Mouse (Mus musculus) neural tube, embryonic 11.5 days (tissue): ENCODE results near the gene Palb2. TPM values are rescaled to one million over a fixed set of nuclear protein-coding genes. Genes with fewer than 3 reads are reported as not detected.
"Not testable (repeated sequence)": the region's sequence is repeated elsewhere in the genome, so short reads cannot be mapped to it uniquely, and the experiment has no call there.

Experiments
- ATAC-seq: fragments of 200-750 bp; cut with Nextera tagmentation; 2 replicates; pipeline ENCODE4 v1.8.0; 2017; ENCODE audit warnings: moderate number of reproducible peaks, mild to moderate bottlenecking, moderate TSS enrichment, moderate library complexity; ENCODE audit not compliant: insufficient read depth, low FRiP score, low TSS enrichment
- DNase-seq: peaks from one replicate; pipeline ENCODE4 v3.0.0-alpha.2; 2015; ENCODE audit warnings: low spot score
- H3K27ac ChIP-seq: fragments of 300-500 bp; sonication (generic); 2 replicates; pipeline ENCODE4 v1.5.1; 2014; ENCODE audit warnings: low read depth, mild to moderate bottlenecking, low read length
- H3K27me3 ChIP-seq: fragments of 300-500 bp; sonication (generic); 2 replicates; pipeline ENCODE4 v1.6.1; 2014; ENCODE audit warnings: mild to moderate bottlenecking, low read length, mixed read lengths; ENCODE audit not compliant: control insufficient read depth, insufficient read depth
- H3K36me3 ChIP-seq: fragments of 300-500 bp; sonication (generic); 2 replicates; pipeline ENCODE4 v1.6.1; 2014; ENCODE audit warnings: mild to moderate bottlenecking, low read length, moderate library complexity, mixed read lengths; ENCODE audit not compliant: control insufficient read depth, insufficient read depth
- H3K4me1 ChIP-seq: fragments of 300-500 bp; sonication (generic); 2 replicates; pipeline ENCODE4 v1.6.1; 2014; ENCODE audit warnings: low read length, mixed read lengths; ENCODE audit not compliant: control insufficient read depth, insufficient read depth
- H3K4me2 ChIP-seq: fragments of 300-500 bp; sonication (generic); 2 replicates; pipeline ENCODE4 v1.6.1; 2014; ENCODE audit warnings: low read depth, mild to moderate bottlenecking, moderate library complexity
- H3K4me3 ChIP-seq: fragments of 300-500 bp; sonication (generic); 2 replicates; pipeline ENCODE4 v1.5.1; 2014; ENCODE audit warnings: low read depth, low read length
- H3K9ac ChIP-seq: fragments of 300-500 bp; sonication (generic); 2 replicates; pipeline ENCODE4 v1.6.1; 2014; ENCODE audit warnings: mild to moderate bottlenecking, low read length
- H3K9me3 ChIP-seq: fragments of 300-500 bp; sonication (generic); 2 replicates; pipeline ENCODE4 v1.6.1; 2016; ENCODE audit warnings: low read length; ENCODE audit not compliant: control insufficient read depth
- WGBS: fragments of 180-500 bp; shearing (Covaris S2); extraction: QIAGEN DNeasy Blood & Tissue Kit; methylation state at CpG from one replicate; pipeline ENCODE4 v1.1.7; 2014; 5-methylcytosine and 5-hydroxymethylcytosine counted together
- polyA plus RNA-seq: library from polyadenylated mRNA; unstranded; fragments of >200 nt; fragmentation: Nextera tagmentation; extraction: Ambion mirVana; gene quantifications from 2 replicates; pipeline ENCODE4 v1.2.1, GENCODE M21; 2014

Palb2 gene
- polyA plus RNA-seq, 1 experiment from 2014 or later: 20.5 TPM

DNA sequence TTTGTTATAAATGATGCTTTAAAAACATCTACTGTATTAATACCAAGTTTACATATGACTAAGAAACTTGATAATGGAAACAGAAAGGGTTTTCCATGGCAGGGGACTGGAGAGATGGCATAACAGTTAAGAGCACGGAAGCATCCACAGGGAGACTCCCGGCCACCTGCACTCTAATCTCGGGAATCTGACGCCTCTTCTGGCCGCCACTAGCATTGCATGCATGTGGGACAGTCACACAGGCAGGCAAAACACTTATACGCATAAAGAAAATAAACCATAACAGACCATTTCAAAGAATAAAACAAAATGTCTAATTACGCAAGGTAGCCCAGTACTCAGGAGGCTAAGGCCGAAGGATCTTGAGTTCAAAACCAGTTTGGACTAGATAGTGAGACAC is 7.1 kb downstream of the Palb2 start:
- ATAC-seq: no peak

DNA sequence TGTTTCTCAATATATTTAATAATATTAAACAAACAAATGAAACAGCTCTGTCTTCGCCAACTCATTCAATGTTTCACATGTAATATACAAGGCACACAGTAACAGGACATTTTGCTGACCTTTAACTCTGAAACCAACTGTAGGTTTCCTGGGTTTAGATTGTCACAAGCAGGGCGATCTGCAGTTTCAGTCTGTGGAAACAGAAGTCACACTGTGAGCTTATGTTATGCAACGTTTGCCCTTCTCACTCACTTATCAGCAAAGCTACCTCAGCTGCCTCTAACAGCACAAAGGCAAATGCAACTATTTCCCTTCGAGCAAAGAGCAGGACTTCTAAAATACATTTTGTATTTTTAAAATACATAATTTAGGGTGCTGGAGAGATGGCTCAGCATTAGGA is 9.3 kb downstream of the Palb2 start:
- Histone ChIP-seq H3K4me2 (no peak overlapping the region), H3K36me3 (peaks cover 9% of the 10 kb centered on the region; the same call in 1 of the 2 replicates), H3K27ac (no peak overlapping the region), H3K9me3 (no peaks in the 10 kb centered on the region), H3K9ac (no peak overlapping the region), H3K4me3 (no peak overlapping the region), H3K27me3 (no peaks in the 10 kb centered on the region), H3K4me1 (no peaks in the 10 kb centered on the region)
- ATAC-seq (no peak), DNase-seq (no peak)
- 91% methylated on average over 4 of the region's 4 CpGs for WGBS

More for the DNA sequence above, 7.1 kb downstream of the Palb2 start:
- Histone ChIP-seq H3K27ac (no peak overlapping the region), H3K36me3 (peaks cover 9% of the 10 kb centered on the region; the same call in 1 of the 2 replicates), H3K4me2 (no peak overlapping the region), H3K27me3 (no peaks in the 10 kb centered on the region), H3K9ac (no peak overlapping the region), H3K4me3 (no peak overlapping the region), H3K4me1 (no peaks in the 10 kb centered on the region), H3K9me3 (no peaks in the 10 kb centered on the region)
- no peak for DNase-seq
- 77% methylated on average over 8 of the region's 8 CpGs for WGBS

DNA sequence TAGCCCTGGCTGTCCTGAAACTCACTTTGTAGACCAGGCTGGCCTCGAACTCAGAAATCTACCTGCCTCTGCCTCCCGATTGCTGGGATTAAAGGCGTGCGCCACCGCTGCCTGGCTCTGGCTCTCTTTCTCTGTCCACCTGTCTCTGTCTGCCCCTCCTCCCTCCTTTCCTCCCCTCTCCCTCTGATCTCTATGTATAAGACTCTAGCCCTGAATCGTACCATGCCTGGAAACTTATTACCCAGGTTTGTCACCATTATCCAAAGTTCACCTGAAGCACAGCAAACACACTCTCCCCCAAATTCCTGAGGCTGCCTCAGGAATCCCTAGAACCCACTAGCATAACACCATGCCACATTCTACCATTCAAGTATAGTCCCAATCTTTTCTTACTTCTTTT is 24.6 kb downstream of the Palb2 start:
- DNase-seq (no peak), ATAC-seq (no peak)
- Histone ChIP-seq H3K27me3 (no peaks in the 10 kb centered on the region), H3K4me2 (no peak overlapping the region), H3K4me1 (no peaks in the 10 kb centered on the region), H3K27ac (no peak overlapping the region), H3K36me3 (peaks cover 2% of the 10 kb centered on the region), H3K9me3 (no peaks in the 10 kb centered on the region), H3K9ac (no peak overlapping the region), H3K4me3 (no peak overlapping the region)
- 96% methylated on average over 6 of the region's 6 CpGs for WGBS

DNA sequence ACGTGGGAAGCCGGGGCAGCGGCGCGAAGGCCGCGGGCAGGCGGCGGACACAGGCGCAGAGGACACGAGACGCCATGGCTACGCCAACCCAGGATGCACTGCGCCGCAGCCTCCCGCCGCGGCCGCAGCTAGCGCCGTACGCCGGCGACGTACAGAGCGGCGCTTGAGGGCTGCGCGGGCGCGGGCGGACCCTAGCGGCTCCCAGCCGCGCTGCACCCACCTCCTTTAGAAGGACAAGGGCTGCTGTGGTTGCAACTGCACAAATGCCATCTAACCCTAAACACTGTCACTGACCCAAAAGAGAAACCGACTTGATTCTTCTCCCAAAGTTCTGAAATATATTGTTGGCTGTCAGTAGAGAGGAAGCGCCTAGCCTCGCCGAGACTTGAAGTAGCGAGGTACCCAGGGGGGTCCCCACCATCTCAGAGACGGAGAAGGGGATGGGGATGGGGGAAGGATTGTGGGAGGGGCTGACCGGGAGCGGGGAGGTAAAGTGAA is 31.0 kb downstream of the Palb2 start, which contains the start of gene Ndufab1:
Gene Ndufab1 (minus strand): TSS at position 140 of the 498 bp plus-strand sequence.
- Histone ChIP-seq H3K27me3 (no peaks in the 10 kb centered on the region), H3K36me3 (peaks cover 5% of the 10 kb centered on the region; the same call in 1 of the 2 replicates), H3K4me1 (peaks cover 4% of the 10 kb centered on the region; the same call in 1 of the 2 replicates), H3K27ac (no peak within 1 kb of the TSS), H3K9ac (peak within 1 kb of the TSS; percentile 87), H3K4me2 (peak within 1 kb of the TSS; percentile 55), H3K4me3 (peak within 1 kb of the TSS; percentile 76), H3K9me3 (no peaks in the 10 kb centered on the region)
- ATAC-seq (peak; percentile 98), DNase-seq (peak; percentile 95)
- WGBS: 0% methylated on average over 30 of the region's 43 CpGs

DNA sequence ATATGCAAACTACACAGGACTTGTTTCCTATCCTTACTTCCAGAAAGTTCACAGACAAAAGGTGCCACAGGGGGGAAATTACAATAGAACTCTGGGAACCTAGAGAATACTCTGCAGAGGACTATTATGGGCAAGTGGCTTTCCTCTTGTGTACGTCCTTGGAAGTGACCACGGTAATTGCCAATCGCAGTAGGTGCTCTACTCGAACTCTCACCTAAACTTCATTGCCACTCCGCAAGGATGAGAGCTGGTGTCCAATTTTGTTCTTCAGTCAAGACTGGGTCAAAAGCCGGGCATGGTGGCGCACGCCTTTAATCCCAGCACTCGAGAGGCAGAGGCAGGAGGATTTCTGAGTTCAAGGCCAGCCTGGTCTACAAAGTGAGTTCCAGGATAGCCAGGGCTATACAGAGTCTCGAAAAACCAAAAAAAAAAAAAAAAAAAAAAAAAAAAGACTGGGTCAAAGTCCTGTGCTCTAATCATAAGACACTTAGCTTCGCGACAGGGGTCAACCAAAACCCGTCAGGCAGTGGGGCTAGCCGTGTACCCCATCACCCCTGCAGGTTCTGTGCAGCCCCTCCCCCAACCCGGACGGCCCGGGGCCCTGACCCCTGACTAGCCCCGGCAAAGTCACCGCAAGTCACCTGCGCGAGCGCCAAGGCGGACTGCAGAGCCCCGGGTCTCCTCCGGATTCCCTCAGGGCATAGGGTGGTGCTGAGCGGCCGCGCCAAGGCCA is 31.6 kb downstream of the Palb2 start:
- H3K27me3 ChIP-seq, H3K4me1 ChIP-seq, H3K27ac ChIP-seq, H3K36me3 ChIP-seq, H3K9me3 ChIP-seq: not testable (repeated sequence)
- ATAC-seq (peak; percentile 84), DNase-seq (peak; percentile 72)
- WGBS: 8% methylated on average over 25 of the region's 28 CpGs
- Histone ChIP-seq H3K4me2 (peak overlapping the region; percentile 55), H3K4me3 (peak overlapping the region; percentile 76), H3K9ac (peak overlapping the region; percentile 87)

DNA sequence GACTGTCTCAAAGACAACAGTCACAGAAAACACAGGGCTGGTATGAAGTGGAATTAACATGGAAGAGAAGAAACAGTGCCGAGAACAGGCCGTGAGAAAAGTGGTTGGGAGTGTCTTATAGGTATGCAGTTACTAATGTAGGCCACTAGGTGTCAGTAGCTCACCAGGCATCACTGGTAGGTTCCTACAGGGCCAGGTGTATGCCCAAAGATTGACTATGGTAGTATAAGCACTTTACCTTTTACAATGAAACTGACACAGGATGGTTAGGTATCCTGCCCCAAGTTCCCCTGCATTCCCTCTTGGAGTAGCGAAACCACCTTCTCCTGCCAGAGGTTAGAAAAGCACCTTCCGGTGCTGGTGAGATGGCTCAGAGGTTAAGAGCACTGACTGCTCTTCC is 33.6 kb downstream of the Palb2 start:
- Histone ChIP-seq H3K27me3 (no peaks in the 10 kb centered on the region), H3K36me3 (peaks cover 11% of the 10 kb centered on the region), H3K9me3 (no peaks in the 10 kb centered on the region), H3K4me3 (no peak overlapping the region), H3K4me2 (no peak overlapping the region), H3K9ac (no peak overlapping the region), H3K4me1 (peaks cover 4% of the 10 kb centered on the region; the same call in 1 of the 2 replicates), H3K27ac (no peak overlapping the region)
- DNase-seq (peak; percentile 27), ATAC-seq (no peak)
- 78% methylated on average over 4 of the region's 4 CpGs for WGBS

DNA sequence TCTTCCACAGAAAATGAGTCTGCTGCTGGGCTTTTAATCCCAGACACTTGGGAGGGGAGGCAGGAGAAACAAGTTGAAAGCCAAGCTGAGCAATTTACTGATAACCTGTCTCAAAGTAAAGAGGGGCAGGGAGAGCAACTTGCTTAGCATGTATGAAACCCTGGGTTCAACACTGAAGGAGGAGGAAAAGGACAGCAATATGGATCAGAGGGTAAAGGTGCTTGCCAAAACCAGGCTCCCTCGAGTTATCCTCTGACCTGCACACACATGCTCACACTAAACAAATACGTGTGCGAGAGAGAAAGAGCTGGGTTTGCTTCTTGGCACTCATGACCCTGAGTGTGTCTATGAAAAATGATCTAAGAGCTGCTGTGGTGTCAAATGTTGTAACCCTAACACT is 34.8 kb downstream of the Palb2 start:
- H3K9me3 ChIP-seq: no peaks in the 10 kb centered on the region
- no peak for ATAC-seq
- H3K4me2 ChIP-seq: no peak overlapping the region
- peaks cover 4% of the 10 kb centered on the region; the same call in 1 of the 2 replicates for H3K4me1 ChIP-seq
- no peaks in the 10 kb centered on the region for H3K27me3 ChIP-seq
- no peak overlapping the region for H3K9ac ChIP-seq
- H3K36me3 ChIP-seq: peaks cover 12% of the 10 kb centered on the region
- WGBS: 97% methylated on average over 3 of the region's 3 CpGs
- no peak overlapping the region for H3K27ac ChIP-seq
- no peak for DNase-seq
- no peak overlapping the region for H3K4me3 ChIP-seq

DNA sequence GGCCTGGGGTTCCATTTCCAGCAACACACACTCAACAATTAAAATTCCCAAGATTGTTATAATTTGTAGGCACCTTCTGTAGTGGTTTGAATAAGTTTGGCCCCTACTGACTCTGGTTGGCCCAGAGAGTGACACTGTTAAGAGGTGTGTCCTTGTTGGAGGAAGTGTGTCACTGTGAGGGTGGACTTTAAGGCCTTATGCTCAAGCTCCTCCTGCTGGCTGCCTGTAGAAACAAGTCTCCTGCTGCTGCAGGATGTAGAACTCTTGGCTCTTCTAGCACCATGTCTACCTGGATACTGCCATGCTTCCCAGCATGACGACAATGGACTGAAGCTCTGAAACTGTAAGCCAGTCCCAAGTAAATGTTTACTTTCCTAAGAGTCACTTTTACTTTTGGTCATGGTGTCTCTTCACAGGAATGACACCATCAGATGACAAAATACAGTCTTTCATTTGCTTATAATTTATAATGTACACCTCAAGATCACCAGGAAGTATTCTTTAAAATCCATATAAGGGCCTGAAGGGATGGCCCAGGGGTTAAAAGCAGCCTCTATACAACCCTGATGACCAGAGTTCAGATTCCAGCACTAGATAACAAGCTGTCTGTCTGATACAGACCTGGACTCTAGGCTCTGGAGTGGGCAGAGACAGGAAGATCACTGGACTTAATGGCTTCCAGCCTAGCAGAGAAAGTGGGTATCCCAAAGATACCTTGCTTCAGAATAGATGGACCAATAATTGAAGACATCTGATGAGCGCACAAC is 38.0 kb downstream of the Palb2 start:
- H3K4me1 ChIP-seq: no peaks in the 10 kb centered on the region
- no peaks in the 10 kb centered on the region for H3K9me3 ChIP-seq
- H3K27ac ChIP-seq: no peak overlapping the region
- H3K27me3 ChIP-seq: no peaks in the 10 kb centered on the region
- 95% methylated on average over 2 of the region's 2 CpGs for WGBS
- no peak overlapping the region for H3K4me2 ChIP-seq
- no peak overlapping the region for H3K4me3 ChIP-seq
- no peak for ATAC-seq
- H3K9ac ChIP-seq: no peak overlapping the region
- no peak for DNase-seq
- peaks cover 22% of the 10 kb centered on the region for H3K36me3 ChIP-seq
